Mouse (Mus musculus) liver, embryonic 11.5 days (tissue): ENCODE data around the gene Gpr135. TPM values are rescaled to one million over a fixed set of nuclear protein-coding genes. Genes with fewer than 3 reads are reported as not detected.

Source experiments
- ATAC-seq: fragments of 200-750 bp; cut with Nextera tagmentation; replicated peaks from 2 replicates; pipeline ENCODE4 v1.8.0; 2017; ENCODE audit warnings: moderate number of reproducible peaks, mild to moderate bottlenecking, moderate TSS enrichment, moderate library complexity; ENCODE audit not compliant: low FRiP score
- DNase-seq: peaks from one replicate; pipeline ENCODE4 v3.0.0-alpha.2; 2017; ENCODE audit warnings: low spot score
- H3K27ac ChIP-seq: fragments of 300-500 bp; sonication (generic); 2 replicates; pipeline ENCODE4 v1.5.1; 2014; ENCODE audit warnings: mild to moderate bottlenecking, low read depth, low read length, control low read depth
- H3K27me3 ChIP-seq: fragments of 300-500 bp; sonication (generic); replicated peaks from 2 replicates; pipeline ENCODE4 v1.6.1; 2014; ENCODE audit warnings: low read length, mixed read lengths; ENCODE audit not compliant: control insufficient read depth, insufficient read depth
- H3K36me3 ChIP-seq: fragments of 300-500 bp; sonication (generic); 2 replicates; pipeline ENCODE4 v1.6.1; 2014; ENCODE audit warnings: mild to moderate bottlenecking, low read length, moderate library complexity, mixed read lengths; ENCODE audit not compliant: control insufficient read depth, insufficient read depth
- H3K4me1 ChIP-seq: fragments of 300-500 bp; sonication (generic); replicated peaks from 2 replicates; pipeline ENCODE4 v1.6.1; 2014; ENCODE audit warnings: low read length, mixed read lengths; ENCODE audit not compliant: control insufficient read depth, insufficient read depth
- H3K4me2 ChIP-seq: fragments of 300-500 bp; sonication (generic); 2 replicates; pipeline ENCODE4 v1.6.1; 2014; ENCODE audit warnings: mild to moderate bottlenecking, control low read depth, moderate library complexity
- H3K4me3 ChIP-seq: fragments of 300-500 bp; sonication (generic); 2 replicates; pipeline ENCODE4 v1.5.1; 2014; ENCODE audit warnings: low read depth, low read length, control low read depth
- H3K9ac ChIP-seq: fragments of 300-500 bp; sonication (generic); 2 replicates; pipeline ENCODE4 v1.6.1; 2014; ENCODE audit warnings: low read depth, low read length, control low read depth
- H3K9me3 ChIP-seq: fragments of 300-500 bp; sonication (generic); 2 replicates; pipeline ENCODE4 v1.6.1; 2016; ENCODE audit warnings: low read length, inconsistent platforms, mixed read lengths; ENCODE audit not compliant: control insufficient read depth
- WGBS: fragments of 180-500 bp; shearing (Covaris S2); extraction: QIAGEN DNeasy Blood & Tissue Kit; methylation state at CpG from one replicate; pipeline ENCODE4 v1.1.7; 2014; 5-methylcytosine and 5-hydroxymethylcytosine counted together
- polyA plus RNA-seq: library from polyadenylated mRNA; unstranded; fragments of >200 nt; fragmentation: Nextera tagmentation; extraction: Ambion mirVana; gene quantifications from 2 replicates; pipeline ENCODE4 v1.2.1, GENCODE M21; 2014

The Gpr135 gene
- polyA plus RNA-seq, 1 experiment from 2014 or later, result 0.33 TPM

GRCm38 (mm10) chr12:72086166-72086825 is 15.4 kb upstream of the Gpr135 start:
- Histone ChIP-seq H3K9ac (peak overlapping the region; percentile 72), H3K27me3 (no peaks in the 10 kb centered on the region), H3K36me3 (no peaks in the 10 kb centered on the region), H3K9me3 (no peaks in the 10 kb centered on the region), H3K4me3 (peak overlapping the region; percentile 70), H3K27ac (peak overlapping the region; percentile 83), H3K4me2 (peak overlapping the region; percentile 66), H3K4me1 (peaks cover 22% of the 10 kb centered on the region)
- DNase-seq (no peak), ATAC-seq (no peak; the same call in 1 of the 2 replicates)
- WGBS, result 2% methylated on average over 18 of the region's 18 CpGs

- H3K27ac ChIP-seq, result peak within 1 kb of the TSS; percentile 83
- H3K27me3 ChIP-seq, result no peaks in the 10 kb centered on the region
- H3K9me3 ChIP-seq, result no peaks in the 10 kb centered on the region
- no peaks in the 10 kb centered on the region for H3K36me3 ChIP-seq
- H3K4me3 ChIP-seq, result peak within 1 kb of the TSS; percentile 70
- DNase-seq (peak; percentile 99), ATAC-seq (peak; percentile 97)
- H3K4me2 ChIP-seq, result peak within 1 kb of the TSS; percentile 94
- WGBS, result under 1% methylated on average over 60 of the region's 60 CpGs
- peaks cover 22% of the 10 kb centered on the region for H3K4me1 ChIP-seq
- H3K9ac ChIP-seq, result peak within 1 kb of the TSS; percentile 72
Observed at GRCm38 (mm10) chr12:72085329-72086165, 14.6 kb upstream of the Gpr135 start, which contains the start of the genes L3hypdh and Jkamp. Gene L3hypdh, minus strand, starts transcription at chr12:72085439. Gene Jkamp, plus strand, starts transcription at chr12:72085589.

- DNase-seq (no peak), ATAC-seq (no peak)
- Histone ChIP-seq H3K36me3 (no peaks in the 10 kb centered on the region), H3K9ac (peak overlapping the region; percentile 62), H3K4me1 (peaks cover 22% of the 10 kb centered on the region), H3K27ac (peak overlapping the region; percentile 72), H3K27me3 (no peaks in the 10 kb centered on the region), H3K9me3 (no peaks in the 10 kb centered on the region), H3K4me3 (peak overlapping the region; percentile 70), H3K4me2 (peak overlapping the region; percentile 94)
- WGBS, result 0% methylated on average over 31 of the region's 31 CpGs
Observed at GRCm38 (mm10) chr12:72085024-72085328, 14.1 kb upstream of the Gpr135 start.

- peak overlapping the region; percentile 70 for H3K4me3 ChIP-seq
- ATAC-seq (peak; percentile 1; the same call in 1 of the 2 replicates), DNase-seq (no peak)
- no peaks in the 10 kb centered on the region for H3K27me3 ChIP-seq
- H3K9ac ChIP-seq, result peak overlapping the region; percentile 62
- H3K9me3 ChIP-seq, result no peaks in the 10 kb centered on the region
- peaks cover 22% of the 10 kb centered on the region for H3K4me1 ChIP-seq
- 6% methylated on average over 46 of the region's 46 CpGs for WGBS
- H3K27ac ChIP-seq, result peak overlapping the region; percentile 72
- H3K4me2 ChIP-seq, result peak overlapping the region; percentile 94
- no peaks in the 10 kb centered on the region for H3K36me3 ChIP-seq
Observed at GRCm38 (mm10) chr12:72084261-72085023, 13.5 kb upstream of the Gpr135 start.

GRCm38 (mm10) chr12:72083265-72083664 is 12.3 kb upstream of the Gpr135 start:
- 76% methylated on average over 9 of the region's 9 CpGs for WGBS
- Histone ChIP-seq H3K9ac (no peak overlapping the region), H3K4me3 (no peak overlapping the region), H3K27me3 (no peaks in the 10 kb centered on the region), H3K9me3 (no peaks in the 10 kb centered on the region), H3K4me1 (peaks cover 22% of the 10 kb centered on the region), H3K36me3 (no peaks in the 10 kb centered on the region), H3K27ac (no peak overlapping the region), H3K4me2 (no peak overlapping the region)
- no peak for DNase-seq
- no peak for ATAC-seq

- Histone ChIP-seq H3K9ac (no peak overlapping the region), H3K4me2 (peak overlapping the region; percentile 54), H3K27ac (no peak overlapping the region), H3K4me3 (0 out of 2 replicates have a peak overlapping the region, but pooled peaks have one; percentile 24), H3K36me3 (no peaks in the 10 kb centered on the region), H3K9me3 (no peaks in the 10 kb centered on the region), H3K27me3 (no peaks in the 10 kb centered on the region), H3K4me1 (peaks cover 20% of the 10 kb centered on the region)
- DNase-seq (no peak), ATAC-seq (no peak)
- WGBS, result 25% methylated on average over 18 of the region's 18 CpGs
Observed at GRCm38 (mm10) chr12:72082370-72082769, 11.4 kb upstream of the Gpr135 start.

GRCm38 (mm10) chr12:72081961-72082360 is 11.0 kb upstream of the Gpr135 start:
- H3K9ac ChIP-seq, result no peak overlapping the region
- no peaks in the 10 kb centered on the region for H3K36me3 ChIP-seq
- peaks cover 17% of the 10 kb centered on the region for H3K4me1 ChIP-seq
- H3K4me3 ChIP-seq, result no peak overlapping the region
- no peak overlapping the region for H3K27ac ChIP-seq
- H3K9me3 ChIP-seq, result no peaks in the 10 kb centered on the region
- H3K4me2 ChIP-seq, result no peak overlapping the region; the same call in 1 of the 2 replicates
- 66% methylated on average over 3 of the region's 3 CpGs for WGBS
- ATAC-seq, result no peak
- H3K27me3 ChIP-seq, result no peaks in the 10 kb centered on the region
- no peak for DNase-seq

- Histone ChIP-seq H3K4me3 (no peak overlapping the region), H3K9ac (no peak overlapping the region), H3K9me3 (no peaks in the 10 kb centered on the region), H3K36me3 (no peaks in the 10 kb centered on the region), H3K4me2 (no peak overlapping the region), H3K4me1 (peaks cover 6% of the 10 kb centered on the region), H3K27ac (no peak overlapping the region), H3K27me3 (no peaks in the 10 kb centered on the region)
- DNase-seq, result no peak
- no peak for ATAC-seq
- WGBS, result 71% methylated on average over 3 of the region's 3 CpGs
Observed at GRCm38 (mm10) chr12:72078248-72078647, 7.3 kb upstream of the Gpr135 start.
